Mouse (Mus musculus): ENCODE measurements around the gene Dcaf1. TPM values are rescaled to one million over a fixed set of nuclear protein-coding genes. Genes with fewer than 3 reads are reported as not detected.

Gene Dcaf1
- polyA plus RNA-seq, 1 experiment from 2014 or later: 21.8 TPM

GRCm38 (mm10) chr9:106818191-106818590 is 3.5 kb upstream of the Dcaf1 start:
- H3K27ac ChIP-seq: no peak overlapping the region
- H3K36me3 ChIP-seq: no peaks in the 10 kb centered on the region
- no peak for ATAC-seq (ENCODE audit: low FRiP score, low read depth)
- no peaks in the 10 kb centered on the region for H3K27me3 ChIP-seq
- 81% methylated on average over 6 of the region's 6 CpGs for WGBS
- H3K9me3 ChIP-seq: no peaks in the 10 kb centered on the region
- no peak overlapping the region for H3K9ac ChIP-seq
- H3K4me3 ChIP-seq: no peak overlapping the region
- no peak overlapping the region for H3K4me2 ChIP-seq (replicated peaks)
- peaks cover 6% of the 10 kb centered on the region; the same call in 1 of the 2 replicates for H3K4me1 ChIP-seq

DNA sequence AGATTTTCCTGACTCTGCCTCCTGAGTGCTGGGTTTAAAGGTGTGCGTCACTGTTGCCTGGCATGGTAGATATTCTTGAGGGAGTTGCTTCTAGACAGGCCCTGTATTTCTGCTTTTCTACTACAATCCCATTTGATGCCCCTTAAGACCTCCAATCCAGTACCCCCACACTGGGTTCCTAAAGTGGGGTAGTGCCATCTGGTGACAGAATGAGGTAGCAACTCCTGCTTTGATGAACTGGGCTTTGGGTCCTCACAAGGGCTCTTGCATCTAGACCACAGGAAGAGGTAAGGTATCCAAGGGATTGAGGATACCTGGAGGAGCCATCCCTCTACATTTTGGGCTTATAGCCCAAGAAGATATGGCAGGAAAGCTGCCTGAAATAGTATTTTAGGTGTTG is 2.5 kb upstream of the Dcaf1 start:
- H3K9me3 ChIP-seq: no peaks in the 10 kb centered on the region
- H3K9ac ChIP-seq: no peak overlapping the region
- H3K4me1 ChIP-seq: peaks cover 7% of the 10 kb centered on the region; the same call in 1 of the 2 replicates
- ATAC-seq (ENCODE audit: low FRiP score, low read depth): no peak
- no peaks in the 10 kb centered on the region for H3K27me3 ChIP-seq
- H3K27ac ChIP-seq: no peak overlapping the region
- no peaks in the 10 kb centered on the region for H3K36me3 ChIP-seq
- H3K4me3 ChIP-seq: no peak overlapping the region
- H3K4me2 ChIP-seq (replicated peaks): no peak overlapping the region
- WGBS: 97% methylated on average over 1 of the region's 1 CpGs

DNA sequence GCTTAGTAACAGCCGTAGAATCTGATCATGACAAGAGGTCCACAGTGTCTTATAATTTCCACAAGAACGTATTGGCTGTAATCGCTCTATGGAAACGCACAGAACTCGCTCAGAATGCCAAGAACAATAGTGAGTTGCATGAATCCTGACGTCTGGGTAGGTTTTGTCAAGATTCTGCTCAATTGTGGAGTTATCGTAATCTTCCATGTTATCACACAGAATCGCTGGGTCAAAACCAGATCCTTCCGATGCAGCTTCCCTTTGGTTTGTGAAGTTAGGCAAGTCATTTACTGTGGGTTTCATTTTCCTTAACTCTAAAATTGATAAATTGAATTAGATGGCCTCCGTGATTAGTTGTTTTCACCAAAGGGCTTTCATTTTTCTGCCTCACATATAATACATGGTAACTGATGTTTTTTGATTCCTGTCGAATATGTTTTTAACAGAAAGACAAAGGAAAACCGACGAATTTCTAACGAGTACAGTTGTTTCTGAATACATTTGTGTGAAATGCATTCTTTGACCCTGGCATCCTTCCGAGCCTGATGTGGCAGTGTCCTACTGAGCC is 540 bp upstream of the Dcaf1 start:
- H3K36me3 ChIP-seq: no peaks in the 10 kb centered on the region
- ATAC-seq (ENCODE audit: low FRiP score, low read depth): no peak
- peak overlapping the region; percentile 64 for H3K9ac ChIP-seq
- H3K4me2 ChIP-seq (replicated peaks): peak overlapping the region; percentile 57
- peak overlapping the region; percentile 95 for H3K4me3 ChIP-seq
- no peaks in the 10 kb centered on the region for H3K27me3 ChIP-seq
- 55% methylated on average over 15 of the region's 15 CpGs for WGBS
- no peak overlapping the region for H3K27ac ChIP-seq
- H3K9me3 ChIP-seq: no peaks in the 10 kb centered on the region
- H3K4me1 ChIP-seq: peaks cover 7% of the 10 kb centered on the region; the same call in 1 of the 2 replicates

DNA sequence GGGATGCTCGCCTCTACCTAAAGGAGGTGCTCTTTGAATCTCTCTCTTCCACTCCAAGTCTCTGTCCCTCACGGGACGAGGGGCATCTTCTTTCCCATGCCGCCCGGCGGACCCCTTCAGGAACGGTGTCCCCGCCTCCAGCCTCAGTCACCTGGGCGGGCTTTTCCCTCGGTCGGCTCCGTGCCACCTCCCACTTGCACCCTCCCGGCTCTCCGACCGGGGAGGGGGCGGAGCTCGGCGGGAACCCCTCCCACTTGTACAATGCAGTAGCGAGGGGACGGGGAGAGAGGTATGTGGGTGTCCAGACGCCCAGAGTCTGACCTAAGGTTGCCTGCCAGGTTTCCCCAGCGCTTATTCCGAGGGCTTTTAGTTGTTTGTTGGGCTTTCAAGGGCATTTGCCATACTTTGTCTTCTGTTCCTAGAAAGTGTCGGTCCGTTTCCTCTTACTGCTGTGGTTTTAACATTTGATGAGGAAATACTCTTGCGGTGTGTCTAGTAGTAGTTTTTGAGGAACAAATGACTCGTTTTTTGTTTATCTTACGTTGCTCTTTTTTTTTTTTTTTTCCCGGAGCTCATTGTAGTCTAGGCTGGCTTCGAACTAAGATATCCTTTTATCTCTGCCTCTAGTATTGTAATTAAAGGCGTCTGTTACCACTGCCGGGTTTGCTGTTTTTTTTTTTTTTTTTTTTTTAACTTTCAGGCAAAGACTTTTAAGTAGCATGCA is 869 bp downstream of the Dcaf1 start:
- Histone ChIP-seq H3K27me3 (no peaks in the 10 kb centered on the region), H3K27ac (peak overlapping the region; percentile 92), H3K36me3 (no peaks in the 10 kb centered on the region), H3K9ac (peak overlapping the region; percentile 91), H3K9me3 (no peaks in the 10 kb centered on the region), H3K4me2 (replicated peaks) (peak overlapping the region; percentile 64), H3K4me3 (peak overlapping the region; percentile 95), H3K4me1 (peaks cover 7% of the 10 kb centered on the region; the same call in 1 of the 2 replicates)
- WGBS: 3% methylated on average over 32 of the region's 32 CpGs
- peak; percentile 87 for ATAC-seq (ENCODE audit: low FRiP score, low read depth)

- H3K9me3 ChIP-seq: no peaks in the 10 kb centered on the region
- H3K36me3 ChIP-seq: peaks cover 73% of the 10 kb centered on the region
- WGBS: 94% methylated on average over 1 of the region's 1 CpGs
- ATAC-seq (ENCODE audit: low FRiP score, low read depth): no peak
- H3K4me3 ChIP-seq: no peak overlapping the region
- no peak overlapping the region for H3K27ac ChIP-seq
- no peaks in the 10 kb centered on the region for H3K27me3 ChIP-seq
- H3K4me2 ChIP-seq (replicated peaks): no peak overlapping the region
- H3K9ac ChIP-seq: no peak overlapping the region
- no peaks in the 10 kb centered on the region for H3K4me1 ChIP-seq
Observed at GRCm38 (mm10) chr9:106840569-106840968, 18.9 kb downstream of the Dcaf1 start.

DNA sequence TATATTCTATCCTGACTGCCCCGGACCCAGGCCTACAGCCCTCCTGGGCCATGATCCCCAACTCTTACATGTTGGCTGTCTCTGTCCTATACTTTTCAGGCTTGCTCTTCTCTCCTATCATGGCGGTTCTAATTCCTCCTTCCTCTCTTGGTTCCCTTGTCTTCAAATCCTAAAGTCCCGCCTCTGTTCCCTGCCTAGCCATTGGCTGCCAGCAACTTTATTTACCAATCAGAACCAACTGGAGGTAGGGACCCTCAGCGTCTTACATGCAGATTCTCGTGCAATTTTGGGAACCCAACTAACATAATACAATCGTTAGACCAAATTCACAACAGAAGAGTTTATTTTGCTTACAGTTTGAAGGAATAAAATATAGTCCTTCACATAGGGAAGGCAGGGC is 21.1 kb downstream of the Dcaf1 start:
- no peaks in the 10 kb centered on the region for H3K9me3 ChIP-seq
- H3K9ac ChIP-seq: no peak overlapping the region
- H3K4me2 ChIP-seq (replicated peaks): no peak overlapping the region
- H3K27ac ChIP-seq: no peak overlapping the region
- whole genome bisulfite sequencing: 92% methylated on average over 6 of the region's 6 CpGs
- H3K36me3 ChIP-seq: peaks cover 73% of the 10 kb centered on the region
- H3K4me1 ChIP-seq: no peaks in the 10 kb centered on the region
- no peaks in the 10 kb centered on the region for H3K27me3 ChIP-seq
- ATAC-seq (ENCODE audit: low FRiP score, low read depth): no peak
- no peak overlapping the region for H3K4me3 ChIP-seq

GRCm38 (mm10) chr9:106856664-106857063 is 35.0 kb downstream of the Dcaf1 start:
- Histone ChIP-seq H3K27ac (no peak overlapping the region), H3K9me3 (no peaks in the 10 kb centered on the region), H3K36me3 (peaks cover 74% of the 10 kb centered on the region), H3K4me2 (replicated peaks) (no peak overlapping the region), H3K27me3 (no peaks in the 10 kb centered on the region), H3K4me1 (no peaks in the 10 kb centered on the region), H3K4me3 (no peak overlapping the region), H3K9ac (no peak overlapping the region)
- WGBS: 88% methylated on average over 3 of the region's 3 CpGs
- ATAC-seq (ENCODE audit: low FRiP score, low read depth): no peak

DNA sequence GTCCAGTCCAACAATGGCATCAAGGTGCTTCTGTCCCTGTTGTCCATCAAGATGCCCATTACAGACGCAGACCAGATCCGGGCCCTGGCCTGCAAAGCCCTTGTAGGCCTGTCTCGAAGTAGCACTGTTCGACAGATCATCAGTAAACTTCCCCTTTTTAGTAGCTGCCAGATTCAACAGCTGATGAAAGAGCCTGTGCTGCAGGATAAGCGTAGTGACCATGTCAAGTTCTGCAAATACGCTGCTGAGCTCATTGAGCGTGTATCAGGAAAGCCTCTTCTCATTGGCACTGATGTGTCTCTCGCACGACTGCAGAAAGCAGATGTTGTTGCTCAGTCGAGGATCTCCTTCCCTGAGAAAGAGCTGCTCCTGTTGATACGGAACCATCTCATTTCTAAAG is 36.4 kb downstream of the Dcaf1 start:
- H3K27ac ChIP-seq: no peak overlapping the region
- H3K4me3 ChIP-seq: no peak overlapping the region
- H3K9me3 ChIP-seq: no peaks in the 10 kb centered on the region
- H3K4me1 ChIP-seq: no peaks in the 10 kb centered on the region
- no peak overlapping the region for H3K9ac ChIP-seq
- no peaks in the 10 kb centered on the region for H3K27me3 ChIP-seq
- peaks cover 75% of the 10 kb centered on the region for H3K36me3 ChIP-seq
- no peak overlapping the region for H3K4me2 ChIP-seq (replicated peaks)
- no peak for ATAC-seq (ENCODE audit: low FRiP score, low read depth)
- 93% methylated on average over 11 of the region's 11 CpGs for WGBS

- 87% methylated on average over 5 of the region's 5 CpGs for WGBS
- H3K27ac ChIP-seq: no peak overlapping the region
- no peak overlapping the region for H3K9ac ChIP-seq
- no peak for ATAC-seq (ENCODE audit: low FRiP score, low read depth)
- no peaks in the 10 kb centered on the region for H3K9me3 ChIP-seq
- peaks cover 76% of the 10 kb centered on the region for H3K36me3 ChIP-seq
- H3K4me3 ChIP-seq: no peak overlapping the region
- no peaks in the 10 kb centered on the region for H3K27me3 ChIP-seq
- H3K4me2 ChIP-seq (replicated peaks): no peak overlapping the region
- no peaks in the 10 kb centered on the region for H3K4me1 ChIP-seq
Observed at GRCm38 (mm10) chr9:106874216-106874615, 52.5 kb downstream of the Dcaf1 start.

GRCm38 (mm10) chr9:106876666-106877065 is 55.0 kb downstream of the Dcaf1 start:
- H3K4me3 ChIP-seq: no peak overlapping the region
- H3K9me3 ChIP-seq: no peaks in the 10 kb centered on the region
- ATAC-seq (ENCODE audit: low FRiP score, low read depth): no peak
- H3K27ac ChIP-seq: no peak overlapping the region
- H3K4me1 ChIP-seq: peaks cover 8% of the 10 kb centered on the region
- 78% methylated on average over 3 of the region's 3 CpGs for WGBS
- H3K27me3 ChIP-seq: no peaks in the 10 kb centered on the region
- peaks cover 82% of the 10 kb centered on the region for H3K36me3 ChIP-seq
- H3K4me2 ChIP-seq (replicated peaks): no peak overlapping the region
- H3K9ac ChIP-seq: no peak overlapping the region

- H3K4me3 ChIP-seq: no peak overlapping the region
- WGBS: 75% methylated on average over 4 of the region's 4 CpGs
- peaks cover 89% of the 10 kb centered on the region for H3K36me3 ChIP-seq
- no peak for ATAC-seq (ENCODE audit: low FRiP score, low read depth)
- H3K9ac ChIP-seq: no peak overlapping the region
- no peak overlapping the region for H3K27ac ChIP-seq
- H3K9me3 ChIP-seq: no peaks in the 10 kb centered on the region
- H3K27me3 ChIP-seq: no peaks in the 10 kb centered on the region
- peaks cover 35% of the 10 kb centered on the region for H3K4me1 ChIP-seq
- no peak overlapping the region for H3K4me2 ChIP-seq (replicated peaks)
Observed at GRCm38 (mm10) chr9:106879471-106879870, 57.8 kb downstream of the Dcaf1 start.

DNA sequence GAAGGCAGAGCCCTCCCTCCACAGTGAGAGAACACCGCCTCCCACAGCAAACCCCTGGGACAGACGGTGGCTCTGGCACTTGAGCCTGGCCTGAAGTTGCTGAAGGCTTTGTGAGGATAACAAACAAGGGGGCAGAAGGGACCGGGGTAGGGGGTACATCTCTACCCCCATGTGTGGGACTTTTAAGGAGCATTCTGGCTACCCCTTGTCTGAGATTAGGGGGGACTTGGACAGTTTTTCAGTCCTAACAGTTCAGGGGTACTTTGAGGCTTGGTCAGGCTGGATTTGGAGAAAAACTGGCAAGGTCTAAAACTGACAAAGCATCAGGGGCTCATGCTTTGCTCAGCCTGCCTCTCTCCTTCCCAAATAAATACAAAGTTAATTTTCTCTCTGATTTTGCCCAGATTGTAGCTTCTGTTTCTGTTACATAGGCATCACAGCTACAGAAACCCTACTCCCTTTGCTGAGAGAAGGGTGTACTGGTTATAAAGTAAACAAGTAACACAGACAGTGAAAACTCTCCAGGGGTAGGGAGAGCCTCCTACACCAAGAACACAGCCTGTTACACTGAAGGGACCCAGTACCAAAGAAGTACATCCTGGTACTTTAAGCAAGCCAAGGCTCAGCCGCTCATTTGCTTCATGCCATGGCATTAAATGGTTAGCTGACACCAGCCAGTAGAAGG is 59.5 kb downstream of the Dcaf1 start:
- H3K36me3 ChIP-seq: peaks cover 80% of the 10 kb centered on the region
- no peak for ATAC-seq (ENCODE audit: low FRiP score, low read depth)
- H3K9me3 ChIP-seq: no peaks in the 10 kb centered on the region
- WGBS: 61% methylated on average over 4 of the region's 4 CpGs
- H3K4me3 ChIP-seq: no peak overlapping the region
- H3K27me3 ChIP-seq: no peaks in the 10 kb centered on the region
- H3K27ac ChIP-seq: no peak overlapping the region
- peaks cover 48% of the 10 kb centered on the region for H3K4me1 ChIP-seq
- no peak overlapping the region for H3K9ac ChIP-seq
- H3K4me2 ChIP-seq (replicated peaks): no peak overlapping the region
